Mouse (Mus musculus) limb, embryonic 14.5 days (tissue): ENCODE measurements around the gene Gm10563. TPM values are rescaled to one million over a fixed set of nuclear protein-coding genes. Genes with fewer than 3 reads are reported as not detected.
"Not testable (repeated sequence)": the region's sequence is repeated elsewhere in the genome, so short reads cannot be mapped to it uniquely, and the experiment has no call there.

Experiments
- ATAC-seq: fragments of 200-750 bp; cut with Nextera tagmentation; 2 replicates; pipeline ENCODE4 v1.8.0; 2017; ENCODE audit warnings: low read depth, moderate number of reproducible peaks, moderate TSS enrichment; ENCODE audit not compliant: low FRiP score
- DNase-seq: peaks from one replicate; pipeline ENCODE4 v3.0.0-alpha.2; 2015; ENCODE audit warnings: low spot score
- H3K27ac ChIP-seq: fragments of 300-500 bp; sonication (generic); replicated peaks from 2 replicates; pipeline ENCODE4 v1.5.1; 2014; ENCODE audit warnings: low read depth, mild to moderate bottlenecking, low read length, moderate library complexity, mixed read lengths
- H3K27me3 ChIP-seq: fragments of 300-500 bp; sonication (generic); 2 replicates; pipeline ENCODE4 v1.6.1; 2014; ENCODE audit warnings: low read length, mixed read lengths; ENCODE audit not compliant: control insufficient read depth, insufficient read depth
- H3K36me3 ChIP-seq: fragments of 300-500 bp; sonication (generic); 2 replicates; pipeline ENCODE4 v1.6.1; 2014; ENCODE audit warnings: mild to moderate bottlenecking, low read length, moderate library complexity, mixed read lengths; ENCODE audit not compliant: control insufficient read depth, insufficient read depth
- H3K4me1 ChIP-seq: fragments of 300-500 bp; sonication (generic); 2 replicates; pipeline ENCODE4 v1.6.1; 2014; ENCODE audit warnings: antibody characterized with exemption, low read length, mixed read lengths; ENCODE audit not compliant: control insufficient read depth, insufficient read depth
- H3K4me2 ChIP-seq: fragments of 300-500 bp; sonication (generic); replicated peaks from 2 replicates; pipeline ENCODE4 v1.6.1; 2014; ENCODE audit warnings: low read depth, mild to moderate bottlenecking, low read length, moderate library complexity; ENCODE audit not compliant: severe bottlenecking
- H3K4me3 ChIP-seq: fragments of 300-500 bp; sonication (generic); replicated peaks from 2 replicates; pipeline ENCODE4 v1.5.1; 2014; ENCODE audit warnings: low read length
- H3K9ac ChIP-seq: fragments of 300-500 bp; sonication (generic); 2 replicates; pipeline ENCODE4 v1.6.1; 2014; ENCODE audit warnings: mild to moderate bottlenecking, low read depth, low read length, moderate library complexity; ENCODE audit not compliant: severe bottlenecking
- H3K9me3 ChIP-seq: fragments of 300-500 bp; sonication (generic); 2 replicates; pipeline ENCODE4 v1.6.1; 2016; ENCODE audit warnings: low read length; ENCODE audit not compliant: control insufficient read depth
- POLR2A ChIP-seq: fragments of 200-500 bp; IDR thresholded peaks from 2 replicates; pipeline ENCODE4 v1.8.0; 2012; ENCODE audit warnings: inconsistent platforms, mild to moderate bottlenecking, moderate library complexity, borderline replicate concordance; ENCODE audit not compliant: insufficient read depth, insufficient read length; ENCODE audit errors: extremely low read depth
- WGBS: fragments of 180-500 bp; shearing (Covaris S2); extraction: QIAGEN DNeasy Blood & Tissue Kit; methylation state at CpG from one replicate; pipeline ENCODE4 v1.1.7; 2014; 5-methylcytosine and 5-hydroxymethylcytosine counted together
- polyA plus RNA-seq, 2 experiments: library from polyadenylated mRNA; depleted of rRNA in 1 of 2; stranded (reverse) in 1 of 2; unstranded in 1 of 2; fragments of >200 nt; fragmentation: Nextera tagmentation in 1 of 2; extraction: Ambion mirVana in 1 of 2; gene quantifications; 2 replicates each; pipeline versions ENCODE4 v1.2.1 to v1.2.3; 2012 to 2014

The Gm10563 gene
- polyA plus RNA-seq, 2 experiments = not detected

GRCm38 (mm10) chr4:155571442-155571841 lies 73.8 kb downstream of the Gm10563 start:
- no peak for ATAC-seq
- 79% methylated on average over 2 of the region's 2 CpGs for WGBS
- Histone ChIP-seq H3K9ac (no peak overlapping the region), H3K27me3 (no peaks in the 10 kb centered on the region), H3K27ac (no peak overlapping the region), H3K4me1 (no peaks in the 10 kb centered on the region), H3K4me2 (no peak overlapping the region), H3K36me3 (no peaks in the 10 kb centered on the region; the same call in 1 of the 2 replicates), H3K9me3 (no peaks in the 10 kb centered on the region), H3K4me3 (no peak overlapping the region)
- TF ChIP-seq POLR2A = no peak
- no peak for DNase-seq

- H3K4me2 ChIP-seq, H3K36me3 ChIP-seq, ATAC-seq, H3K27me3 ChIP-seq, H3K27ac ChIP-seq, H3K4me1 ChIP-seq, H3K9ac ChIP-seq, H3K9me3 ChIP-seq, DNase-seq, H3K4me3 ChIP-seq: not testable (repeated sequence)
- 91% methylated on average over 11 of the region's 11 CpGs for WGBS
These were observed 74.9 kb downstream of the Gm10563 start for GRCm38 (mm10) chr4:155570315-155570714.

GRCm38 (mm10) chr4:155569818-155570217 lies 75.4 kb downstream of the Gm10563 start:
- Histone ChIP-seq H3K4me3 (no peak overlapping the region), H3K9me3 (no peaks in the 10 kb centered on the region), H3K27ac (no peak overlapping the region), H3K27me3 (no peaks in the 10 kb centered on the region), H3K4me1 (peaks cover 4% of the 10 kb centered on the region), H3K9ac (no peak overlapping the region), H3K36me3 (no peaks in the 10 kb centered on the region; the same call in 1 of the 2 replicates), H3K4me2 (no peak overlapping the region)
- no peak for TF ChIP-seq POLR2A
- WGBS = 90% methylated on average over 6 of the region's 6 CpGs
- ATAC-seq (no peak), DNase-seq (no peak)

- no peak for DNase-seq
- no peak for TF ChIP-seq POLR2A
- Histone ChIP-seq H3K27me3 (no peaks in the 10 kb centered on the region), H3K27ac (no peak overlapping the region), H3K9ac (no peak overlapping the region), H3K4me2 (no peak overlapping the region), H3K4me3 (no peak overlapping the region), H3K36me3 (no peaks in the 10 kb centered on the region; the same call in 1 of the 2 replicates), H3K9me3 (no peaks in the 10 kb centered on the region), H3K4me1 (peaks cover 9% of the 10 kb centered on the region)
- ATAC-seq = no peak
- 90% methylated on average over 7 of the region's 7 CpGs for WGBS
These were observed 76.4 kb downstream of the Gm10563 start for GRCm38 (mm10) chr4:155568632-155569370.

- 19% methylated on average over 2 of the region's 2 CpGs for WGBS
- peak; percentile 47 for DNase-seq
- Histone ChIP-seq H3K4me3 (no peak overlapping the region), H3K4me2 (no peak overlapping the region), H3K27me3 (no peaks in the 10 kb centered on the region), H3K9me3 (no peaks in the 10 kb centered on the region), H3K9ac (no peak overlapping the region), H3K36me3 (no peaks in the 10 kb centered on the region), H3K27ac (no peak overlapping the region), H3K4me1 (peaks cover 9% of the 10 kb centered on the region)
- ATAC-seq = no peak
- TF ChIP-seq POLR2A = no peak
These were observed 77.0 kb downstream of the Gm10563 start for GRCm38 (mm10) chr4:155568170-155568569.

GRCm38 (mm10) chr4:155566555-155566954 lies 78.7 kb downstream of the Gm10563 start:
- no peak for ATAC-seq
- 58% methylated on average over 8 of the region's 8 CpGs for WGBS
- DNase-seq = no peak
- Histone ChIP-seq H3K36me3 (no peaks in the 10 kb centered on the region), H3K4me3 (no peak overlapping the region), H3K27me3 (no peaks in the 10 kb centered on the region), H3K9ac (no peak overlapping the region), H3K4me1 (peaks cover 22% of the 10 kb centered on the region), H3K27ac (no peak overlapping the region), H3K9me3 (no peaks in the 10 kb centered on the region), H3K4me2 (no peak overlapping the region)
- TF ChIP-seq POLR2A = no peak

Other genes starting within 250 kb of the Gm10563 start
- gene Gabrd, start 247.3 kb downstream of the Gm10563 start, polyA plus RNA-seq (2012; rRNA removed) = 0.34 and 0.45 TPM in 2 replicates
- gene Gabrd, start 247.3 kb downstream of the Gm10563 start, polyA plus RNA-seq (2014; fragmentation: Nextera tagmentation; extraction: Ambion mirVana) = 0.21 and 0.41 TPM in 2 replicates
- gene Cfap74, start 236.2 kb downstream of the Gm10563 start, polyA plus RNA-seq (2012; rRNA removed) = 5.2 and 5.9 TPM in 2 replicates
- gene Cfap74, start 236.2 kb downstream of the Gm10563 start, polyA plus RNA-seq (2014; fragmentation: Nextera tagmentation; extraction: Ambion mirVana) = 4.7 and 5.2 TPM in 2 replicates
- 0.42 and 0.50 TPM in 2 replicates for gene Tmem52, start 176.3 kb downstream of the Gm10563 start, polyA plus RNA-seq (2012; rRNA removed)
- not detected in 2 replicates for gene Tmem52, start 176.3 kb downstream of the Gm10563 start, polyA plus RNA-seq (2014; fragmentation: Nextera tagmentation; extraction: Ambion mirVana)
- 511 and 686 TPM in 2 replicates for gene Gnb1, start 154.0 kb downstream of the Gm10563 start, polyA plus RNA-seq (2012; rRNA removed)
- gene Gnb1, start 154.0 kb downstream of the Gm10563 start, polyA plus RNA-seq (2014; fragmentation: Nextera tagmentation; extraction: Ambion mirVana) = 440 and 493 TPM in 2 replicates
- gene Nadk, start 83.0 kb downstream of the Gm10563 start, polyA plus RNA-seq (2012; rRNA removed) = 78.8 and 91.2 TPM in 2 replicates
- 87.9 and 97.1 TPM in 2 replicates for gene Nadk, start 83.0 kb downstream of the Gm10563 start, polyA plus RNA-seq (2014; fragmentation: Nextera tagmentation; extraction: Ambion mirVana)
- 10.9 and 13.8 TPM in 2 replicates for gene Slc35e2, start 44.0 kb downstream of the Gm10563 start, polyA plus RNA-seq (2012; rRNA removed)
- 8.5 and 10.8 TPM in 2 replicates for gene Slc35e2, start 44.0 kb downstream of the Gm10563 start, polyA plus RNA-seq (2014; fragmentation: Nextera tagmentation; extraction: Ambion mirVana)
- 45.3 and 65.6 TPM in 2 replicates for gene Cdk11b, start 20.6 kb downstream of the Gm10563 start, polyA plus RNA-seq (2012; rRNA removed)
- 53.9 and 60.1 TPM in 2 replicates for gene Cdk11b, start 20.6 kb downstream of the Gm10563 start, polyA plus RNA-seq (2014; fragmentation: Nextera tagmentation; extraction: Ambion mirVana)
- gene Mmp23, start 8.0 kb upstream of the Gm10563 start, polyA plus RNA-seq (2012; rRNA removed) = 34.7 and 42.7 TPM in 2 replicates
- 17.3 and 19.8 TPM in 2 replicates for gene Mmp23, start 8.0 kb upstream of the Gm10563 start, polyA plus RNA-seq (2014; fragmentation: Nextera tagmentation; extraction: Ambion mirVana)
- gene Mib2, start 23.8 kb upstream of the Gm10563 start, polyA plus RNA-seq (2012; rRNA removed) = 77.4 and 97.5 TPM in 2 replicates
- gene Mib2, start 23.8 kb upstream of the Gm10563 start, polyA plus RNA-seq (2014; fragmentation: Nextera tagmentation; extraction: Ambion mirVana) = 29.5 and 32.1 TPM in 2 replicates
- 31.0 and 46.5 TPM in 2 replicates for gene Fndc10, start 48.9 kb upstream of the Gm10563 start, polyA plus RNA-seq (2012; rRNA removed)
- gene Fndc10, start 48.9 kb upstream of the Gm10563 start, polyA plus RNA-seq (2014; fragmentation: Nextera tagmentation; extraction: Ambion mirVana) = 8.1 and 9.4 TPM in 2 replicates
- gene Ssu72, start 59.4 kb upstream of the Gm10563 start, polyA plus RNA-seq (2012; rRNA removed) = 105 and 115 TPM in 2 replicates
- gene Ssu72, start 59.4 kb upstream of the Gm10563 start, polyA plus RNA-seq (2014; fragmentation: Nextera tagmentation; extraction: Ambion mirVana) = 131 and 135 TPM in 2 replicates
- 3.7 and 4.0 TPM in 2 replicates for gene Tmem240, start 89.4 kb upstream of the Gm10563 start, polyA plus RNA-seq (2012; rRNA removed)
- 0.88 and 1.1 TPM in 2 replicates for gene Tmem240, start 89.4 kb upstream of the Gm10563 start, polyA plus RNA-seq (2014; fragmentation: Nextera tagmentation; extraction: Ambion mirVana)
- 117 and 135 TPM in 2 replicates for gene Atad3a, start 115.7 kb upstream of the Gm10563 start, polyA plus RNA-seq (2012; rRNA removed)
- gene Atad3a, start 115.7 kb upstream of the Gm10563 start, polyA plus RNA-seq (2014; fragmentation: Nextera tagmentation; extraction: Ambion mirVana) = 84.8 and 85.2 TPM in 2 replicates
- 12.4 and 14.9 TPM in 2 replicates for gene Vwa1, start 129.3 kb upstream of the Gm10563 start, polyA plus RNA-seq (2012; rRNA removed)
- gene Vwa1, start 129.3 kb upstream of the Gm10563 start, polyA plus RNA-seq (2014; fragmentation: Nextera tagmentation; extraction: Ambion mirVana) = 11.9 and 13.9 TPM in 2 replicates
- 2.0 and 2.6 TPM in 2 replicates for gene Tmem88b, start 140.5 kb upstream of the Gm10563 start, polyA plus RNA-seq (2012; rRNA removed)
- 0.48 and 0.67 TPM in 2 replicates for gene Tmem88b, start 140.5 kb upstream of the Gm10563 start, polyA plus RNA-seq (2014; fragmentation: Nextera tagmentation; extraction: Ambion mirVana)
- 0.23 TPM in 1 of 2 replicates, not detected in the other for gene Ankrd65, start 145.0 kb upstream of the Gm10563 start, polyA plus RNA-seq (2012; rRNA removed)
- gene Ankrd65, start 145.0 kb upstream of the Gm10563 start, polyA plus RNA-seq (2014; fragmentation: Nextera tagmentation; extraction: Ambion mirVana) = not detected in 2 replicates
- 72.2 and 97.5 TPM in 2 replicates for gene Mrpl20, start 157.5 kb upstream of the Gm10563 start, polyA plus RNA-seq (2012; rRNA removed)
- gene Mrpl20, start 157.5 kb upstream of the Gm10563 start, polyA plus RNA-seq (2014; fragmentation: Nextera tagmentation; extraction: Ambion mirVana) = 199 and 215 TPM in 2 replicates
- gene Ccnl2, start 167.1 kb upstream of the Gm10563 start, polyA plus RNA-seq (2012; rRNA removed) = 273 and 304 TPM in 2 replicates
- 190 and 199 TPM in 2 replicates for gene Ccnl2, start 167.1 kb upstream of the Gm10563 start, polyA plus RNA-seq (2014; fragmentation: Nextera tagmentation; extraction: Ambion mirVana)
- gene Aurkaip1, start 185.9 kb upstream of the Gm10563 start, polyA plus RNA-seq (2012; rRNA removed) = 112 and 114 TPM in 2 replicates
- gene Aurkaip1, start 185.9 kb upstream of the Gm10563 start, polyA plus RNA-seq (2014; fragmentation: Nextera tagmentation; extraction: Ambion mirVana) = 126 and 129 TPM in 2 replicates
- 218 and 302 TPM in 2 replicates for gene Mxra8, start 194.3 kb upstream of the Gm10563 start, polyA plus RNA-seq (2012; rRNA removed)
- gene Mxra8, start 194.3 kb upstream of the Gm10563 start, polyA plus RNA-seq (2014; fragmentation: Nextera tagmentation; extraction: Ambion mirVana) = 109 and 120 TPM in 2 replicates
- 92.9 and 131 TPM in 2 replicates for gene Dvl1, start 202.0 kb upstream of the Gm10563 start, polyA plus RNA-seq (2012; rRNA removed)
- 17.4 and 18.8 TPM in 2 replicates for gene Dvl1, start 202.0 kb upstream of the Gm10563 start, polyA plus RNA-seq (2014; fragmentation: Nextera tagmentation; extraction: Ambion mirVana)
- gene Tas1r3, start 218.0 kb upstream of the Gm10563 start, polyA plus RNA-seq (2012; rRNA removed) = 0.31 and 0.51 TPM in 2 replicates
- gene Tas1r3, start 218.0 kb upstream of the Gm10563 start, polyA plus RNA-seq (2014; fragmentation: Nextera tagmentation; extraction: Ambion mirVana) = 0.32 and 0.37 TPM in 2 replicates
- 15.0 and 20.5 TPM in 2 replicates for gene Cptp, start 224.0 kb upstream of the Gm10563 start, polyA plus RNA-seq (2012; rRNA removed)
- gene Cptp, start 224.0 kb upstream of the Gm10563 start, polyA plus RNA-seq (2014; fragmentation: Nextera tagmentation; extraction: Ambion mirVana) = 16.3 and 19.2 TPM in 2 replicates
- 57.4 and 60.7 TPM in 2 replicates for gene Ints11, start 224.1 kb upstream of the Gm10563 start, polyA plus RNA-seq (2012; rRNA removed)
- 63.7 and 75.4 TPM in 2 replicates for gene Ints11, start 224.1 kb upstream of the Gm10563 start, polyA plus RNA-seq (2014; fragmentation: Nextera tagmentation; extraction: Ambion mirVana)
- 95.7 and 125 TPM in 2 replicates for gene Pusl1, start 246.4 kb upstream of the Gm10563 start, polyA plus RNA-seq (2012; rRNA removed)
- 54.9 and 57.2 TPM in 2 replicates for gene Pusl1, start 246.4 kb upstream of the Gm10563 start, polyA plus RNA-seq (2014; fragmentation: Nextera tagmentation; extraction: Ambion mirVana)
- gene Acap3, start 246.4 kb upstream of the Gm10563 start, polyA plus RNA-seq (2012; rRNA removed) = 33.8 and 41.6 TPM in 2 replicates
- 19.8 and 22.6 TPM in 2 replicates for gene Acap3, start 246.4 kb upstream of the Gm10563 start, polyA plus RNA-seq (2014; fragmentation: Nextera tagmentation; extraction: Ambion mirVana)